Mouse (Mus musculus) left cerebral cortex, postnatal 25 days (tissue): ENCODE results near the gene Irx5. TPM values are rescaled to one million over a fixed set of nuclear protein-coding genes. Genes with fewer than 3 reads are reported as not detected.

Source experiments
- DNase-seq, 2 experiments: peaks; one replicate each; pipeline ENCODE4 v3.0.0; 2022; ENCODE audit warnings: low spot score in 2 of 2, mixed read lengths in 1 of 2
- intact Hi-C: fragments of 180-260 bp; cut with DNase I; formaldehyde crosslinking; loops from one replicate; pipeline ENCODE4 v1.15.1; 2025
- total RNA-seq, 2 experiments: library from RNA; stranded (reverse); gene quantifications; 2 replicates each; pipeline ENCODE4 v1.2.3; 2021

Gene Irx5
- total RNA-seq, 2 experiments from 2014 or later, result not detected

GRCm38 (mm10) chr8:92408092-92408491 lies 50.7 kb downstream of the Irx5 start:
- intact Hi-C loops, result no loop called here
- DNase-seq, result no peak

GRCm38 (mm10) chr8:92413583-92413982 lies 56.2 kb downstream of the Irx5 start:
- DNase-seq, result no peak
- intact Hi-C loops, result no loop called here

GRCm38 (mm10) chr8:92420666-92421065 lies 63.2 kb downstream of the Irx5 start:
- peak; percentile 4 to 10 for DNase-seq
- intact Hi-C loops, result no loop called here
